Mouse (Mus musculus) adrenal gland, adult (tissue): Measurements from ENCODE around the gene Patl1.
"Not testable (repeated sequence)": the region's sequence is repeated elsewhere in the genome, so short reads cannot be mapped to it uniquely, and the experiment has no call there.

Source experiments
- DNase-seq, 2 experiments: peaks; one replicate each; pipeline ENCODE4 v3.0.0; 2022 to 2023; ENCODE audit warnings: low spot score in 1 of 2; ENCODE audit not compliant: inconsistent age in 2 of 2

The Patl1 gene

DNA sequence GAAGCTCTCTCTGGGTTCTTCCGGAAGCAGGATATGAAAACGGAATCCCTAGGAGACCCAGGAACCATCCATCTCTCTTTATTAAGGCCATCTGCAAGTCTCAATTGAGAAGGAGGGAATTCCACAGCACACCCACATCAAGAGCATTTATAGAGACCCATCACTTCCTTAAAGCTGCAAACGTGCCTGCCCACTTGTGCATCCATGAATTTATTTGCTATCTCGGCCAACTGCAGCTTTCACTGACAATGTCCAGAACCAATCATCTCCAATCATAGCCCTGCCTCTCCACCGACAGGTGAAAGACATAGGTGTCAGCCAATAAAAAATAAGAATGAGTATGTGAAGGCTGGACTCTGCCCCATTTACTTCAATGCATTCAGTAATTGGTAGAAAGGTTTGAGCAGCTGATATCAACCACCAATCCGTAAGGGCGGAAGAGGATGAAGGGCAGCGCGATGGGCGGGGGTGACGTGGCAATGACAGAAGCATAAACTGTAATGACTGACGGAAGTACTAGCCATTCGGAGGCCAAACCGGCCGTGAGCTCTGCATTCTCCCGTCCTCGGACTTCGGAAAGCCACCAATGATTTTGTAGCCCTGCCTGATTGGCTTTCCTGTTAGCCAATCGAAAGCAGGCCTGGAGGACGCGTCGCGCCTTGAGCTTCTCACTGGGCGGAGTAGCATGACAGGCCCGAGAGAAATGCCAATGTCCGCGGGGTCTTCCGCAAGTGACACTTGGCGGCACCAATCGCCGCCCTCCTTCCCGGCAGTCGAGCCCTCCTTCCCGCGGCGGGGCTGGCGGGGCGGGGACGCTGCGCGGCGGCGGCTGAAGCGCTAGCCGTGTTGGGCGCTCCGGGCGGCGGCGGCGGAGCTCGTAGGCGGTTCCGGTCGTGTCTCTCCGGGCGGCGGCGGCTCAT lies 53.1 kb downstream of the Patl1 start, which contains the start of gene Osbp:
Gene Osbp, plus strand, starts transcription at position 919 of the 920 bp plus-strand sequence.
- peak; percentile 100 for DNase-seq

DNA sequence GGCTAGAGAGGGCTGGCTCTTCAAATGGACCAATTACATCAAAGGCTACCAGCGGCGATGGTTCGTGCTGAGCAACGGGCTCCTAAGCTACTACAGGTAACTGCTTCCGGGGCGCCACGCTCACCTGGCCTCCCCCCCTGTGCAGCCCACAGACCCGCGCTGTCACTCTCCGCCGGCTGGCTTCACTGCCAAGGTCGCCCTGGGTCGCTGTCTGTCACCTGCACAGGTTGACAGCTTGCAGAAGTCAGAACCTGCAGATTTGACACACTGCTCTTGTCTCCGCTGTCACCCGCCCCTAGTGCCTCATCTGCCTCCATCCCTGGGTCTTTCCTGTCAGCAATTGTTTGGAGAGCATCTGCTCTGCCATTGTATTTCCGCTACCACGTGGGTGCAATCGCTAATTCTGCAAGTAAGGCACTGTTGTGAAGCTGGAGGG lies 54.0 kb downstream of the Patl1 start:
- DNase-seq: peak; percentile 63 to 80

DNA sequence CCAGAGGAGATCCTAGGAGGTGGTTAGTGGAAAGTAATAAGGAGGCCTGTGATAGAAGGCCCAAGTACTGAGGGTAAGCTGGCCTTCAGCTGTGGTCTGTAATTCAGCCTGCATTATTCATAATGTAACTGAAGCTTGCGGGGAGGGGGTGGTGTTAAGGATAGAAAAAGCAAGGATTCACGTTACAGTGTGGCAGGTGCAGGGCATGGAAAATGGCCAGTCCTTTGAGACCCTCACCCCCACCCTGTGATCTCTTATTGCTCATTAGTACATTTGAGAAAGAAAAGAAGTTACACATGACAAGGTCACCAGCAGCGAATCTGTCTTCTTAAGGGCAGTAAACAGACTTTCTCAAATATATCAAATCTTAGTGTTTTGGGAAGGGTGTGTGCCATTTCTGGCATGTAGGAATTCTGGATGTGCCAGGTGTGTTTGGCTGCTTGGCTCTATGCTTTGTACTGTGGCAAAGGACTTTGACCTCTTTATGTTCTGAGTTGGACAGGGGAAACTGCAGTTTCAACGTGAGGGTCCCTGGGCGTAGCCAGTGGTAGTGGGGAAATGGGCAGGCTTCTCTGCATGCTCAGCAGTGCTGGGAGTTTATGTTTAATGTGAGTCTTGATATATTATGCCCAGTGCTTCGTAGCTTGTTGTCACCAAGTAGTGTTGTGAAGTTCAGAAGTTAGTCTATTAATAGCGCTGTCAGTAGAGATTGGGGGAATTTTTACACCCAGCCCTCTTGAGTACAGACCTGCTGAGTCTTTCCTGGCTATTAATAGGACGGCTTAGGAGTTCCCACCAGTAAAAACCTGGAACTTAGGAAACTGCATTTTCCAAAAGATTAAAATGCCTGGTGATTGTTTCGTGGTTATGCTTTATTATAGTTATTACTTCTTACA lies 57.2 kb downstream of the Patl1 start:
- peak in 1 of 2 experiments; percentile 38 for DNase-seq

DNA sequence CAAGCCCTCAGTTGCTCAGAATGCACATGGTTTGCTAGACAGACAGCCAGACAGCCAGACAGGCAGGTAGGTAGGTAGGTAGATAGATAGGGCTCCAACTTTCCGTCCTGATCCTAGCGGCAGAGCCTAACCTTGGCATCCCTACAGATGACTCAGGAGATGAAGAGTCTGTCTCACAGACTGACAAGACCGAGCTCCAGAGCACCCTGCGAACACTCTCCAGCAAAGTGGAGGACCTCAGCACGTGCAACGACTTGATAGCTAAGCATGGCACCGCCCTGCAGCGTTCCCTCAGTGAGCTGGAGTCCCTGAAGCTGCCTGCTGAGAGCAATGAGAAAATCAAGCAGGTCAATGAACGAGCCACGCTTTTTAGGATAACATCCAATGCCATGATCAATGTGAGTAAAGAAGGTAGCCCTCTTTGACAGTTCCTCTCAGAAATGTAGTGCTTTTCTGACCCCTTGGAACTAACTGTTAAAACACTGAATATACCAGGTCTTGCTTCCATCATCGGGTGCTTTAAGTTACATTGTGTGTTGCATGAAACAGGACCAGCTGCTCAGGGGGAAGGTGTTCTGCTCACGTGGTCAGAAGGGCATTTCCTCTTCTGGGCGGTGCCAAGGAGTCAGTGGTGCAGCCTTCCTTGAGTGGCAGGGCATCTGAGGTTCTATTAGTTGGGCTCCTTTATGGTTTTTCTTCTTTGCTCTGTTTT lies 61.5 kb downstream of the Patl1 start:
- peak; percentile 44 to 79 for DNase-seq

DNA sequence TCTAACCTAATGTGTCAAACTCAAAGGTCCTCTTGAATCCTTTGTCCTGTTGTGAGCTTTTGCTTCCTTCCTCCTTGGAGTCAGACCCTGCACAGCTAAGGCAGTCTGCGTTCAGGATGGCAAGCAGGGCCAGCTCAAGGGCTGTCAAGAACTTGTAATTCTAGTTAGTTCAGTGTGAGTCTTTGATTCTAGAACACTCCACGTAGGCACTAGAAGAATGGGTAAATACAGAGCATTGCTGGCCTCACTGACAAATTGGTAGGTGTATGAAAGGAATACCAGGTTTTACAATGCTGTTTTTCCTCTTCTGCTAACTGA lies 62.0 kb downstream of the Patl1 start:
- no peak for DNase-seq

DNA sequence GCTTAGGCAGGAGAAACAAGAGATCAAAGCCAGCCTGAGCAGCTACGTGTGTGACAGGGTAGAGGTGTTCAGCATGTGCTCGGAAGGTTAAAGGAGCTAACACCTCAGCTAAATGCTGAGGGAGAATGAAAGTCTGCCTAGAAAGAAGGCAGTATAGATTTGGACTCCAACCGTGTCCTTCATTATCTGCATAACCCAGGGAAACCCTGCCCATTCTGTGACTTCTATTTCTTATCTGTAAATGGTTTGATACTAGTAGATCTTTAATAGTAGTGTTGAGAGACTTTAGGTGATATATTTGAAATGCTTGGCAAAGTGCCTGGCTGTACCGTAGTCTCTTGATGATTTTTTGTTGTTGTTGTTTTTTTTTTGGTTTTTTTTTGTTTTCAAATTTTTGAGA lies 63.5 kb downstream of the Patl1 start:
- no peak for DNase-seq

DNA sequence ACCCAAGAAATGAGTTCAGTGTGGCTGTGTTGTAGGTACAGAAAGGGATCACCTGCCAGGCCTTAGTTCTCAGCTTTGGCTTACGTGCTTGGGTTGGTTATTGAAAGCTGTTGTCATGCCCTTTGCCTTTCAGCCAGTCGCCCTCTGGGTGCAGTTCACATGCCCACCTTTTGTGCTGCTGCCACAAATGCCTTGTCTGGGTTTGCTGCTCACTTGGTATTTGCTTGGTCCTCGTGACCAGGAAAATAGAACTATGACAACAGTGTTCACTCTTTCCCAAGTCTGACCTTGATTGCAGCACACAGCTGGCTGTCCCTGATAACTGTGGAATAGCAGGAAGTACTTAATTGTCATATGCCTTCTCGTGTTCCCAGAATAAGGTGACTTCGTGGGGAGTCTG lies 65.2 kb downstream of the Patl1 start:
- DNase-seq: peak; percentile 51 to 86

DNA sequence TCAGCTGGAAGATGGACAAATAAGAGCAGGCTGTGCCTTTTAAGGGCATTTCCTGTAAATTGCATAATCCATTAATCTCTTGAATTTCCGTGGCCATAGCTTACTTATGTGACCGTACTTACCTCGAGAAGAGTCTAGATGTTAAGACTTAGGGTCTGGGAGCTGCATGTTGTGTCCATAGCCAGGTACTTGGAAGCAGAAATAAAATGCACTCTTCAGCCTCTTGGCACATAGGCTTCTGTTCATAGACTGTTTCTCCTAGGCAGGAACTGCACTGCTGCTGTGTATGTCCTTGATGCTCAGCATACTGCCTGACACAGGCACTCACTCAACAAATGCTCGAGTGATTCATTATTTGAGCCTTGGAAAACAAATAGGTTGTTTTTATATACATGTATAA lies 68.3 kb downstream of the Patl1 start:
- peak in 1 of 2 experiments; percentile 72 for DNase-seq

DNA sequence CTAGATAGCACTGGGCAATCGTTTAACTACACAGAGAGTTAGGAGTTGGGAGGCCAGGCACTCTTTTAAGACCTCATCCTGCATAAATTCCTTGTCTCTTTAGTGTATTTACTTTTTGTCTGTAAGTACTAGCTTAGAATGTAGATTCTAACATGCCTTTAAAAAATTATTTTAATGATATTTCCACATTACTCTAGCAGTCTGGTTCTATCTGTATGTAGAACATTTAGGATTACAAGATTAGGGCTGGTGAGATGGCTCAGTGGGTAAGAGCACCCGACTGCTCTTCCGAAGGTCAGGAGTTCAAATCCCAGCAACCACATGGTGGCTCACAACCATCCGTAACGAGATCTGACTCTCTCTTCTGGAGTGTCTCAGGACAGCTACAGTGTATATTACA lies 72.4 kb downstream of the Patl1 start:
- DNase-seq: not testable (repeated sequence)

DNA sequence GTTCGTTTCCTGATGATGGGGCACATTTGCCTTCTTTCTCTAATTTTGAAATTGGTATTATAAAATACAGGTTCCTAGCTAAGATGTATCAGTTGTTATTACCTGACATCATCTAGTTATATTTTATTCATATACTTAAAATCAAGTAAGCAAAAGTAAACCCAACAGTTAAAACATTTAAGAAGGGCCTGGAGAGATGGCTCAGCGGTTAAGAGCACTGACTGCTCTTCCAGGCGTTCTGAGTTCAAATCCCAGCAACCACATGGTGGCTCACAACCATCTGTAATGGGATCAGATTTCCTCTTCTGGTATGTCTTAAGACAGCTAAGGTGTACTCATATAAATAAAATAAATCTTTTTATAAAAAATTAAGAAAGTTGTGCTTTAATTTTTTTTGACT lies 75.6 kb downstream of the Patl1 start:
- DNase-seq: no peak

DNA sequence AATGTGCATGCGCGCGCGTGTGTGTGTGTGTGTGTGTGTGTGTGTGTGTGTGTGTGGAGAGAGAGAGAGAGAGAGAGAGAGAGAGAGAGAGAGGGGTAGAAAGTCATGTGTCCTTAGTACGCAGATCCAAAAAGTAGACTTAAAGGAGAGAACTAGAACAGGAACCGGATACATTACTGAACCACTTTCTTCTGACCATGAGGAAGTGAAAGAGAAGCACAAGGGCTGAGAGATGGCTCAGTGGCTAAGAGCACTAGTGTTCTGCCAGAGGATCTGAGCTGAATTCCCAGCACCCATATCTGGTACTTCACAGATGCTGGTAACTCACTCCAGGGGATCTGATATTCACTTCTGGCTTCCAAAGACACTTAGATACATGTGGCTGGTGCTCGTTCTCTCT lies 77.1 kb downstream of the Patl1 start:
- DNase-seq: no peak

DNA sequence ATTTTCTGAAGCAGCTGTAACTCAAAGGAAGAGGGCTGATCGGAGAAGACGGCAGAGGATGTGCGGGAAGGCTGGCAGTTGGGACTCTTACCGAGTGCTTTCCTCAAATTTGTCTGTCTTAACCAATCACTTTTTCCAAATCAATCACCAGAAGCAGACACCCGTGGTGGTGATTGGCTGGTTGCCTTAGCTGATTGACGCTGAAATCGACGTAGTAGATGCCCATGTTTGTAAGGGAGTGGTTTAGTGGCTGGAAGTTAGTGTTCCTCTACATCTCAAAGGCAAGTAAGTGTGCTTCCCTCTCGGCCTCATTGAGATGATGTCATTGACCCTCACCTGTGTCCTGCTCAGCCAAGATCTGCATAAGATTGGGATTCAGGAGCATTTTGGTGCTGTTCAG lies 79.8 kb downstream of the Patl1 start:
- no peak for DNase-seq

DNA sequence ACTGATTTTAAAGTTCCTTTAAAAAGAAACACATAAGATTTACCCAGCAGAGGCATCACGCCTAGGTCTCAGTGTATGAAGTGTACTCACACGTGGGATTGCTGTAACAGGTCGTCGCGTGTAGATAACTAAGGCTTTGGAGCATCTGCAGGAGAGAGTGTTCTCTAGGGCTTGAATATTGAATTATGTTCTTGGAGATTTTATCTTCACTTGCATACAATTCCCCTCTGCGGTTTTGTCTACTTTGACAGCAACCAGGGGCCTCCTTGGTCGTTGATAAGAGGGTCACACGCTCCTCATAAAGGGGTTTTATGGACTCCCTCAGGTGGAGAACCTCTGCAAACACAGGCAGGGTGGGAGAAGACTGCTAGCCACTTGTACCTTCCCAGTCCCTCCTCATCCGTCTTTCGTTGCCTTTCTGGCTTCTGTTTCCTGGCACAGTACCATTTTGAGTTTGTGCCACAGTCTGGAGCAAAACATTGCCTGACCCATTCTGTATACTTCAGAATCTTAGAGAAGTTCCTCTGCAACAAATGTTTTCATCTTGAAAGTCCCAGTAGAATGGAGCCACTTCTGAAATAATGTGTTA lies 80.3 kb downstream of the Patl1 start:
- no peak for DNase-seq
